ENCODE assay signal across 10 mouse cellular contexts in the genomic region with DNA sequence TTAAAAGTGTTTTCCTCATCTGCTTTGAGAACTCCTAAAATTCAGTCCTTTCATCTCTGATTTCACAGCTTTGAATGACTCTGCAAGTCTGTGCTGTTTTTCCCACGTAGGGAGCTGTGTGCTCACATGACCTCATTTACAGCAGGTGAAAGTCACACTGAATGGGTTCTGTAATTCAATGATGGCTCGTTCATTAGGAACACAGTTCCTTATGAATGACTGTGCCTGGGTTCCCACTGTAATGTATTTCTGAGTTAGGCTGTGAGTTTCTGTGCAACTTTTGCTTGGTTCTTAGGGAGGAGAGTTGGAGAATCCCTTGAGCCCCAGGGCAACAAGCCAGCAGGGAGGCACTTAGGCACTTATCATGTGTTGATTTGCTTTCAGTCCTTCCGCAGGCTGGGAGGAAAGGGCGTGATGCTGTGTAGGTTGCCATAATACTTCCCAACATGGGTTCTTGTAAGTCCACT. TPM values are rescaled to one million over a fixed set of nuclear protein-coding genes. Genes with fewer than 3 reads are reported as not detected.
DNase-seq lines count a peak whose midpoint lies in the region; ATAC-seq lines count a peak whose summit lies in the region.
"Had no signal": no experiment of that assay in that cellular context is flagged by ENCODE, and none has a peak within 500 bp of the region (broad histone marks: within the 10 kb centered on the region; RNA-seq: fewer than 3 reads in every experiment).

No protein-coding gene starts in this region.

- no peaks in the 10 kb centered on the region for H3K27me3 ChIP-seq in midbrain, embryonic 16.5 days (ENCODE audit: control insufficient read depth, insufficient read depth, low read depth, low read length)
- H3K27me3 ChIP-seq in midbrain, embryonic 11.5 days (ENCODE audit: control insufficient read depth, insufficient read depth, low read length): no peaks in the 10 kb centered on the region
- H3K27me3 ChIP-seq in neural tube, embryonic 14.5 days (ENCODE audit: control insufficient read depth, insufficient read depth, low read length): no peaks in the 10 kb centered on the region

- no peak overlapping the region for H3K9ac ChIP-seq in midbrain, embryonic 16.5 days (ENCODE audit: low read depth, low read length)
- no peak overlapping the region for H3K9ac ChIP-seq in midbrain, embryonic 11.5 days (ENCODE audit: low read length)
- no peak overlapping the region for H3K9ac ChIP-seq in neural tube, embryonic 14.5 days (replicated peaks; ENCODE audit: low read depth, low read length)

- WGBS in midbrain, embryonic 16.5 days: 21% methylated on average over 4 of the region's 4 CpGs
- WGBS in midbrain, embryonic 11.5 days: 41% methylated on average over 4 of the region's 4 CpGs
- WGBS in neural tube, embryonic 14.5 days: 23% methylated on average over 4 of the region's 4 CpGs

- peaks cover 10% of the 10 kb centered on the region; the same call in 1 of the 2 replicates for H3K4me1 ChIP-seq in midbrain, embryonic 16.5 days (ENCODE audit: control insufficient read depth, insufficient read depth, low read length)
- no peaks in the 10 kb centered on the region for H3K4me1 ChIP-seq in midbrain, embryonic 11.5 days (ENCODE audit: control insufficient read depth, insufficient read depth, low read length)
- H3K4me1 ChIP-seq in neural tube, embryonic 14.5 days (ENCODE audit: control insufficient read depth, insufficient read depth, low read length): no peaks in the 10 kb centered on the region

- H3K27ac ChIP-seq in midbrain, embryonic 16.5 days (ENCODE audit: low read length): no peak overlapping the region
- no peak overlapping the region for H3K27ac ChIP-seq in midbrain, embryonic 11.5 days (ENCODE audit: low read depth, low read length)
- no peak overlapping the region for H3K27ac ChIP-seq in neural tube, embryonic 14.5 days (ENCODE audit: low read depth, low read length)

- H3K4me2 ChIP-seq in midbrain, embryonic 16.5 days (ENCODE audit: low read length): no peak overlapping the region
- no peak overlapping the region for H3K4me2 ChIP-seq in midbrain, embryonic 11.5 days
- no peak overlapping the region for H3K4me2 ChIP-seq in neural tube, embryonic 14.5 days (ENCODE audit: low read depth, low read length)

- no peaks in the 10 kb centered on the region for H3K36me3 ChIP-seq in midbrain, embryonic 16.5 days (ENCODE audit: control insufficient read depth, insufficient read depth, low read length)
- no peaks in the 10 kb centered on the region for H3K36me3 ChIP-seq in midbrain, embryonic 11.5 days (ENCODE audit: control insufficient read depth, insufficient read depth, low read length)
- no peaks in the 10 kb centered on the region for H3K36me3 ChIP-seq in neural tube, embryonic 14.5 days (ENCODE audit: control insufficient read depth, insufficient read depth, low read length)

- H3K4me3 ChIP-seq in midbrain, embryonic 16.5 days (ENCODE audit: low read depth, low read length): no peak overlapping the region
- H3K4me3 ChIP-seq in midbrain, embryonic 11.5 days (ENCODE audit: low read depth, low read length): no peak overlapping the region
- H3K4me3 ChIP-seq in neural tube, embryonic 14.5 days (ENCODE audit: low read depth, low read length): no peak overlapping the region

- peak; percentile 56; the same call in 1 of the 2 replicates for ATAC-seq in midbrain, embryonic 16.5 days
- ATAC-seq in midbrain, embryonic 11.5 days (ENCODE audit: low FRiP score): no peak
- peak; percentile 86 for ATAC-seq in neural tube, embryonic 14.5 days (ENCODE audit: low read depth)
- no peak for ATAC-seq in activated CD4-positive, CD25-positive, alpha-beta regulatory T cell, adult 4 months

- H3K9me3 ChIP-seq in midbrain, embryonic 16.5 days (replicated peaks; ENCODE audit: control insufficient read depth, low read length, poor library complexity, severe bottlenecking): no peaks in the 10 kb centered on the region
- no peaks in the 10 kb centered on the region for H3K9me3 ChIP-seq in midbrain, embryonic 11.5 days (ENCODE audit: control insufficient read depth, low read length)
- no peaks in the 10 kb centered on the region for H3K9me3 ChIP-seq in neural tube, embryonic 14.5 days (ENCODE audit: control insufficient read depth, low read length)

- peak; percentile 7 for DNase-seq in adrenal gland, adult 2 months
- DNase-seq in adrenal gland, adult 8-10 months: no peak
- no peak for DNase-seq in midbrain, embryonic 11.5 days (ENCODE audit: low spot score, missing footprints)
- peak; percentile 5 for DNase-seq in kidney, adult 18-20 months
- DNase-seq in urinary bladder, adult 2 months (ENCODE audit: low spot score): no peak

RNA-seq across cellular contexts. Expression of gene Grin3a, which starts 46.3 kb away (rescaled TPM):
- under 1 TPM; 0.21 to 0.46 TPM for total RNA-seq in adrenal gland, adult 2 months (2021)
- polyA plus RNA-seq in adrenal gland, adult 2 months (2012; rRNA removed): 0.01 and 0.09 TPM in 2 replicates
- total RNA-seq in adrenal gland, adult 8-10 months (2022): under 1 TPM; 0.42 to 0.78 (median 0.60) TPM
- polyA plus RNA-seq in midbrain, embryonic 16.5 days (2015; fragmentation: Nextera tagmentation; extraction: Ambion mirVana): 25.4 and 30.0 TPM in 2 replicates
- polyA plus RNA-seq in midbrain, embryonic 11.5 days (2014; fragmentation: Nextera tagmentation; extraction: Ambion mirVana): 1.0 and 1.8 TPM in 2 replicates
- polyA plus RNA-seq in neural tube, embryonic 14.5 days (2014; fragmentation: Nextera tagmentation; extraction: Ambion mirVana): 32.6 and 39.3 TPM in 2 replicates
- 0.09 and 0.12 TPM in 2 replicates for polyA plus RNA-seq in urinary bladder, adult 2 months (2012; rRNA removed)
- polyA plus RNA-seq in activated CD4-positive, CD25-positive, alpha-beta regulatory T cell, adult 4 months (2017; shearing (Covaris generic)): not detected
- total RNA-seq: hematopoietic stem cell, adult 5-6 weeks; liver, adult 2 months had no signal
- polyA plus RNA-seq: liver, adult 2 months had no signal

Comparison
In these comparisons a context has a peak if more than half of its experiments do, and no peak if none do; other contexts are left out.
1. DNase-seq: peak in adrenal gland, adult 2 months (single experiment) and kidney, adult 18-20 months (single experiment); none in adrenal gland, adult 8-10 months (single experiment), midbrain, embryonic 11.5 days (single experiment) and urinary bladder, adult 2 months (single experiment).
2. ATAC-seq: peak in midbrain, embryonic 16.5 days (single experiment) and neural tube, embryonic 14.5 days (single experiment); none in midbrain, embryonic 11.5 days (single experiment) and activated CD4-positive, CD25-positive, alpha-beta regulatory T cell, adult 4 months (single experiment).